Mouse (Mus musculus) midbrain, embryonic 12.5 days (tissue): Measurements from ENCODE around the gene Rhno1. TPM values are rescaled to one million over a fixed set of nuclear protein-coding genes. Genes with fewer than 3 reads are reported as not detected.
"Not testable (repeated sequence)": the region's sequence is repeated elsewhere in the genome, so short reads cannot be mapped to it uniquely, and the experiment has no call there.

Experiments
- ATAC-seq: fragments of 200-750 bp; cut with Nextera tagmentation; 2 replicates; pipeline ENCODE4 v1.8.0; 2017; ENCODE audit warnings: low read depth, moderate TSS enrichment, moderate library complexity; ENCODE audit not compliant: low FRiP score
- H3K27ac ChIP-seq: fragments of 300-500 bp; sonication (generic); replicated peaks from 2 replicates; pipeline ENCODE4 v1.5.1; 2016; ENCODE audit warnings: mild to moderate bottlenecking
- H3K27me3 ChIP-seq: fragments of 300-500 bp; sonication (generic); 2 replicates; pipeline ENCODE4 v1.6.1; 2016; ENCODE audit warnings: mild to moderate bottlenecking
- H3K36me3 ChIP-seq: fragments of 300-500 bp; sonication (generic); 2 replicates; pipeline ENCODE4 v1.6.1; 2016
- H3K4me1 ChIP-seq: fragments of 300-500 bp; sonication (generic); 2 replicates; pipeline ENCODE4 v1.6.1; 2016
- H3K4me2 ChIP-seq: fragments of 300-500 bp; sonication (generic); replicated peaks from 2 replicates; pipeline ENCODE4 v1.6.1; 2016; ENCODE audit warnings: mild to moderate bottlenecking, moderate library complexity
- H3K4me3 ChIP-seq: fragments of 300-500 bp; sonication (generic); 2 replicates; pipeline ENCODE4 v1.5.1; 2016; ENCODE audit warnings: mild to moderate bottlenecking
- H3K9ac ChIP-seq: fragments of 300-500 bp; sonication (generic); replicated peaks from 2 replicates; pipeline ENCODE4 v1.6.1; 2016; ENCODE audit warnings: mild to moderate bottlenecking, moderate library complexity
- H3K9me3 ChIP-seq: fragments of 300-500 bp; sonication (generic); 2 replicates; pipeline ENCODE4 v1.6.1; 2016; ENCODE audit warnings: mild to moderate bottlenecking
- WGBS: fragments of 180-500 bp; shearing (Covaris S2); methylation state at CpG from one replicate; pipeline ENCODE4 v1.1.7; 2016; 5-methylcytosine and 5-hydroxymethylcytosine counted together
- polyA plus RNA-seq: library from polyadenylated mRNA; unstranded; fragments of >200 nt; fragmentation: Nextera tagmentation; extraction: Ambion mirVana; gene quantifications from 2 replicates; pipeline ENCODE4 v1.2.1, GENCODE M21; 2016

Rhno1 gene
- polyA plus RNA-seq, 1 experiment from 2014 or later, result 171 TPM

DNA sequence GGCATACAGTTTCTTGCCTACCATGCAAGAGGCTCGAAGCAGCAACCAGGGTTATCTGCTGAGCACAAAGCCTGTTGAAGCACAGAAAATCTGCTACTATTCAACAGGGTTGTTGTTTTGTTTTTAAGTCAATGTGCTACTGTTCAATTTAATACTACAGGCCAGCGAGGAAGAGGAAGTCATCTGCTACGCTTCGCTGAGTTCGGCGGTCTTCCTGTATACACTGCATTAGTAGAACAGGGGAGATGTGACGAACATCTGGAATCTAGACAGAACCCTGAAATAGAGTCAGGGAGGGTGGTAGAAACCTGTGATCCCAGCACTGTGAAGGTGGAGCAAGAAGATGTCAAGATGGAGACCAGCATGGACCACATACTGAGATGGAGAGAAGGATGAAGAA is 21.0 kb upstream of the Rhno1 start:
- Histone ChIP-seq H3K9ac (no peak overlapping the region), H3K27ac (no peak overlapping the region), H3K4me3 (no peak overlapping the region), H3K36me3 (no peaks in the 10 kb centered on the region), H3K9me3 (no peaks in the 10 kb centered on the region), H3K4me2 (no peak overlapping the region), H3K27me3 (no peaks in the 10 kb centered on the region), H3K4me1 (0 out of 2 replicates have a peak, but pooled peaks cover 4% of the 10 kb centered on the region)
- WGBS, result 77% methylated on average over 7 of the region's 7 CpGs
- ATAC-seq, result no peak

DNA sequence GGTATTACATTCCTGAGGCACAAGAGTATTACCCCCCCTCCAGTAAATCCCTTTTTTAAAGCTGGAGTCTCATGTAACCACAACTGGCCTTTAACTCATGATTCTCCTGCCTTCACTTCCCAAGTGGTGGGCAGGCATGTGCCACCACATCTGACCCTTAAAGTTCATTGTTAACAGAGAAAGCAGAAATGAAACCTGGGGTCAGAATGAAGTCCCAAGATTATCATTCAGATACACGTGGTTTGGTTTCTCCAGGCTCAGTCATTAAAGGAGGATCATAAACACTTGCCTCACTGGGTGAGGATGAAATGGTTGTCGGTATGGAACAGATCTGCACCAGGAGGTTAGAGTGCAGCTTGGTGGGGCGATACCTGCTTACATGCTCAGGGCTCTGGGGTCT is 18.5 kb upstream of the Rhno1 start:
- ATAC-seq, result no peak
- Histone ChIP-seq H3K4me1 (no peaks in the 10 kb centered on the region), H3K4me2 (no peak overlapping the region), H3K27me3 (no peaks in the 10 kb centered on the region), H3K4me3 (no peak overlapping the region), H3K9ac (no peak overlapping the region), H3K36me3 (peaks cover 8% of the 10 kb centered on the region; the same call in 1 of the 2 replicates), H3K9me3 (no peaks in the 10 kb centered on the region), H3K27ac (no peak overlapping the region)
- WGBS, result 77% methylated on average over 3 of the region's 3 CpGs

DNA sequence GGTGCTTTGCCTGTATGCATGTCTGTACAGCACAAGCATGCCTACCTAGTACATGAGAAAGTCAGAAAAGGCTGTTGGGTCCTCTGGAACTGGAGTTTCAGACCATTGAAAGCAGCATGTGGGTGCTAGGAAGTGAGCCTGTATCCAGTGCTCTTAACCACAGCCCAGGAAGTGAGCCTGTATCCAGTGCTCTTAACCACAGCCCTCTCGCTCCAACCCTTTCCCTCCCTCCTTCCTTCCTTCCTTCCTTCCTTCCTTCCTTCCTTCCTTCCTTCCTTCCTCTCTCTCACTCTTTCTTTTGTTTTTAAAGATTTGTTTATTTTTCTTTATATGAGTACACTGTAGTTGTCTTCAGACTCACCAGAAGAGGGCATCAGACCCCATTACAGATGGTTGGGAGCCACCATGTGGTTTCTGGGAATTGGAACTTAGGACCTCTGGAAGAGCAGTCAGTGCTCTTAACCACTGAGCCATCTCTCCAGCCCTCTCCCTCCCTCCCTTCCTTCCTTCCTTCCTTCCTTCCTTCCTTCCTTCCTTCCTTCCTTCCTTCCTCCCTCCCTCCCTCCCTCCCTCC is 18.0 kb upstream of the Rhno1 start:
- H3K36me3 ChIP-seq, result peaks cover 11% of the 10 kb centered on the region; the same call in 1 of the 2 replicates
- WGBS, result 80% methylated on average over 1 of the region's 1 CpGs
- not testable (repeated sequence) for H3K9ac ChIP-seq, ATAC-seq, H3K27me3 ChIP-seq, H3K9me3 ChIP-seq, H3K27ac ChIP-seq, H3K4me2 ChIP-seq, H3K4me1 ChIP-seq, H3K4me3 ChIP-seq

DNA sequence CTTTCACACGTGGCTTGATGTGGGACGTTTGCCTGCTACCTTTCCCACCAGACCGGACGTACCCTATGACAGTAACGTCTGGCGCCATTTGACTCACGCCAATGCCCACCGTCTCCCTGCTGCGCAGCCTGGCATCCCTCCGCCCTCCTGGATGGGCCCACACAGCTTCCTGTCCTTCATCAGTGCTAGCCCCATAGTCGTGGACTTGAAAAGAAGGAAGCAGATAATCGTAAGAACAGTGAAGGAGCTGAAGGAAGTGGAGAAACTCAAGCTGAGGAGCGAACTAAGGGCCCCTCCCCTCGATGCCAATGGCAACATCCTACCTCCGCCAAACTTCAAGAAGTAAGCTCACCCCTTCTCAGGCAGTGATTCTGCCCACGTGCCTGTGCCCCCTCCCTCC is 16.9 kb upstream of the Rhno1 start:
- peaks cover 12% of the 10 kb centered on the region; the same call in 1 of the 2 replicates for H3K36me3 ChIP-seq
- 86% methylated on average over 16 of the region's 16 CpGs for WGBS
- H3K4me3 ChIP-seq, result no peak overlapping the region
- H3K4me2 ChIP-seq, result no peak overlapping the region
- H3K9ac ChIP-seq, result no peak overlapping the region
- H3K4me1 ChIP-seq, result peaks cover 7% of the 10 kb centered on the region
- H3K27me3 ChIP-seq, result no peaks in the 10 kb centered on the region
- H3K27ac ChIP-seq, result no peak overlapping the region
- no peaks in the 10 kb centered on the region for H3K9me3 ChIP-seq
- ATAC-seq, result no peak

DNA sequence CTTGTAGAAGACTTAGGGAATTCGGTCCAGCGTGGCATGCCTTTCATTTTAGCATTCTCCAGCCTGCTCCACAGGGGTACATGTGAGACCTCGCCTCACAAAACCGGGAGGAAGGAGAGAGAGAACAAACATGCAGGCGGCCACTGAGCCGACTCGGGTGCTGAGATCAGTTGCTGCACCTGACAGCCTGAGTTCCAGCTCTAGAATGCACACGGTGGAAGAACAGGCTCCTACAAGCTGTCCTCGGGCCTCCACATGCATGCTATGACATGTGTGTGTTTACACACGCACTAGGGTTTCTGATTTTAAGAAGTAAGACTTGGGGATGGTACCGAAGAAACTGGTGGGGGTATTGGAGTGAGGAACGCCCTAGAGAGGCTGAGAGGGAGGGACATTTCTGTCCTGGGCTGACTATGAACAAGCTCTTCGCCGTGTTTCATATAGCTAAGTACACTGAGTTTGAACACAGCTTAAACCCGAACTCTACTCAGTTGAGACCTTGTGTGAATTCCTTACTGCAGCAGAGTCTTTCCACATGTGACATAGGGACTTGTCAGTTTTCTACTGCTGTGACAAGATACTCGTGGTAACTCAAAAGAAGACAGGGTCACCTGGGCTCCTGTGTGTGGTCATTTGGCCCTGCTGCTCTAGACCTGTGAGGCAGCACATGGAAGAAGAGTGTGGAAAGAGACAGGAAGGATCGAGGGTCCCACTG is 13.8 kb upstream of the Rhno1 start:
- ATAC-seq, result no peak
- no peaks in the 10 kb centered on the region for H3K9me3 ChIP-seq
- H3K9ac ChIP-seq, result no peak overlapping the region
- H3K4me1 ChIP-seq, result peaks cover 14% of the 10 kb centered on the region
- 90% methylated on average over 17 of the region's 17 CpGs for WGBS
- H3K36me3 ChIP-seq, result peaks cover 43% of the 10 kb centered on the region
- no peak overlapping the region for H3K27ac ChIP-seq
- no peak overlapping the region for H3K4me2 ChIP-seq
- no peaks in the 10 kb centered on the region for H3K27me3 ChIP-seq
- H3K4me3 ChIP-seq, result no peak overlapping the region

DNA sequence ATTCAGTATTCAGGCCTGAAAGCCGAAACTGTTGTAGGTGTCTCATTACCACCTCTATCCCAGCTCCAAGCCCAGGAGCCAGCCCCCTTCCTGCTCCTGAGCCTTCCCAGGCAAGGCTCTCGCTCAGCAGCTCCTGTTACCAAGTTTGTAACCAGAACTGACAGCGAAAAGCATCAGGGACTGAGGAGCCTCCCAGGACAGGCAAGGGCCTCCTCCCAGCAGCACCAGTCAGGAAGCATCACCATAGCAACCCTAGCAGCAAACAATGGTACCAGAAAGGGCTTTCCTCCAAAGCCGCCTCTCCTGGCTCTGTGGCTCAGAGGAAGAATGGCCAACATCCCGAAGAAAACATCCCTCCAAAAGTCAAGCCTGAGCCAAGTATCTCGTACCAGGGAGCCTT is 12.5 kb upstream of the Rhno1 start, which contains the start of the genes Tex52 and Gm44596:
TSS of gene Tex52 (plus strand) at position 265 of the 400 bp plus-strand sequence.
TSS of gene Gm44596 (plus strand) at position 312 of the 400 bp plus-strand sequence.
- Histone ChIP-seq H3K4me2 (no peak within 1 kb of the TSS), H3K4me3 (no peak within 1 kb of the TSS), H3K36me3 (peaks cover 56% of the 10 kb centered on the region), H3K4me1 (peaks cover 14% of the 10 kb centered on the region), H3K27ac (peak within 1 kb of the TSS; percentile 50), H3K9ac (peak within 1 kb of the TSS; percentile 25), H3K9me3 (no peaks in the 10 kb centered on the region), H3K27me3 (no peaks in the 10 kb centered on the region)
- WGBS, result 7% methylated on average over 6 of the region's 6 CpGs
- peak; percentile 88 for ATAC-seq

DNA sequence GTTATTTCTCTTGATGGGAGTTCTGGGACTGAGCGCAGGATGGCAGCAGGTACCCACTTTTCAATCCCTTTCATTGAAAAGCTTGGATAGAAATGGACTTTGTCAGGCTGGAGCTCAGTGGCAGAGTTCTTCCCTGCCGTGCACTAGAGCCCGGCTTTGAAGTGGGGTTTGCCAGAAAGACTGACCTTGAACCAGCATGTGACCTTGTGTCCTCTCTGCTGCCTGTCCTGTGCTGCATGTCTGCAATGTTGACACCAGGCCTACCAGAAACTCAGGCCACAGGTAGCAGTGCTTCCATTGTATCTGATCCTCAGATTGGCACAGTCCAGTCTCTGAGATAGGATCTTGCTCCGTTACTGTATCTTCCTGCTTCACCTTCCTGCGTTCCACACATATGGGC is 7.3 kb upstream of the Rhno1 start:
- H3K9ac ChIP-seq, result no peak overlapping the region
- no peaks in the 10 kb centered on the region for H3K9me3 ChIP-seq
- H3K4me2 ChIP-seq, result no peak overlapping the region
- no peak overlapping the region for H3K27ac ChIP-seq
- H3K27me3 ChIP-seq, result no peaks in the 10 kb centered on the region
- H3K36me3 ChIP-seq, result peaks cover 89% of the 10 kb centered on the region
- H3K4me1 ChIP-seq, result peaks cover 13% of the 10 kb centered on the region
- H3K4me3 ChIP-seq, result no peak overlapping the region
- WGBS, result 94% methylated on average over 5 of the region's 5 CpGs
- ATAC-seq, result no peak

DNA sequence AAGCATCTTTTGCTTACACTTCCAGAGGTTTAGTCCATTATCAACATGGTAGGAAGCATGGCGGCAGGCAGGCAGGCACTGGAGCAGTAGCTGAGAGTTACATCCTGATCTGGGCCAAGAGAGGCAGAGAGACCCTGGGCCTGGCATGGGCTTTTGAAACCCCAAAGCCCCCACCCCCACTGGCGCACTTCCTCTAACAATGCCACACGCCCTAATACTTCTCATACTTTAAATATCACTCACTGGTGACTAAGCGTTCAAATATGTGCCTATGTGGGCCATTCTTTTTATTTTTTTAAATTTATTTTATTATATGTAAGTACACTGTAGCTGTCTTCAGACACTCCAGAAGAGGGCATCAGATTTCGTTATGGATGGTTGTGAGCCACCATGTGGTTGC is 3.8 kb upstream of the Rhno1 start:
- Histone ChIP-seq H3K4me3 (no peak overlapping the region), H3K27ac (no peak overlapping the region), H3K9me3 (no peaks in the 10 kb centered on the region), H3K4me1 (peaks cover 24% of the 10 kb centered on the region), H3K36me3 (peaks cover 57% of the 10 kb centered on the region), H3K4me2 (no peak overlapping the region), H3K9ac (no peak overlapping the region), H3K27me3 (no peaks in the 10 kb centered on the region)
- no peak for ATAC-seq
- WGBS, result 93% methylated on average over 5 of the region's 5 CpGs

DNA sequence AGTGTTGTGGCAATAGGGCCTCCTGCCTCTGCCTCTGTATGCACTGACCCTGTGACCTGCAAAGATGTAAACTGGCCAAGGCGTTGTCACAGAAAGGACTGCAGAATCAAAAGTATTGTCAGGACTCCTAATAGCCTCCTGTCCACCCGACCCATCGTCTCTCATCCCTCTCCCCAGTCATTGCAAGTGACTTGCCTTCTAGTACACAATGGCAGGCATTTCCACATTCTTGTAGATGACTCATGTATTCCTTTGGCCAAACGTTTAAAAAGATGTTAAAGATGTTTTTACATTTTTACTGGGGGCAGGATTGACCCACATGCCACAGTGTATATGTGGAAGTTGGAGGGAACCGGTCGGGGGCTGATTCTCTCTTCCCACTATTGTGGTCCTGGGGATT is 2.0 kb upstream of the Rhno1 start:
- H3K36me3 ChIP-seq, result peaks cover 39% of the 10 kb centered on the region
- no peaks in the 10 kb centered on the region for H3K9me3 ChIP-seq
- no peak overlapping the region; the same call in 1 of the 2 replicates for H3K9ac ChIP-seq
- WGBS, result 75% methylated on average over 6 of the region's 6 CpGs
- H3K4me3 ChIP-seq, result no peak overlapping the region
- no peak for ATAC-seq
- peaks cover 40% of the 10 kb centered on the region for H3K4me1 ChIP-seq
- no peak overlapping the region for H3K27ac ChIP-seq
- peak overlapping the region; percentile 19 for H3K4me2 ChIP-seq
- H3K27me3 ChIP-seq, result no peaks in the 10 kb centered on the region

DNA sequence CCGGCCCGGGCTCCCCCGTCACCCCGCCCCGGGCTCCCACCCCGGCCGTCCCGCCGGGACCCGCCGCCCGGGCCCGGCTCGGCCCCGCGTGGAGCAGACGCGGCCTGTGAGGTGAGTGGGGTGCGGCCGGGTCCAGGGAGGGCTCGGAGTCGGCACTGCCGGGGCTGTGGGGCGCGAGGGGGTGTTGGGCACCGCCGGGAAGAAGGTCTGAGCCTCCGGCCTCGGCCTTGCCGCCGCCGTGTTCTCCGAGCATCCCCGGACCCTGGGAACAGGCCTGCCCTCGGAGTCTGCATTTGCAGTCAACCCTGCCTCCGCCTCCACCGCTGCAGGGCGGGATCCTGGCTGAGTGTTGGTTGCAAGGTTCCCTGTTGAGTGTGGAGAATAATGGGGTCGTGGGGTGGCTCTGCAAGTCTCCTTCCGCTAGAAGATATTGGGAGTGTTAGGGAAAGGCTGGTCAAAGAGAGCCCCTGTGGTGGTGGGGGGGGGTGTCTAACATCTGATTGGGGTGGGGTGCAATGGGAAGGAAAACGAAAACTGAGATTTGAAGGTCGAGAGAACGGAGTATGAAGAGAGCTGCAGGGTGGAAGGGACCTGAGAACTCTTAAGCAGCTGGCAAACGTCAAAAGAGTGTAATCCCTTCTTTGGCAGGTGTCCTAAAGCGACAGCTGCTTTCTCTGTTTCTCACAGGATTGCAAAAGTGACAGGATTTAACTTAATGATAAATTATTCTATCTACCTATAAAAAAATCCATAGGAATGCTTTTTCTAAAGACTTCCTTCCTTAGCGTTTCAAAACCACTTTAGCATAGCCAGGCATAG is 505 bp upstream of the Rhno1 start:
- Histone ChIP-seq H3K27ac (peak overlapping the region; percentile 93), H3K27me3 (no peaks in the 10 kb centered on the region), H3K9me3 (no peaks in the 10 kb centered on the region), H3K4me2 (peak overlapping the region; percentile 91), H3K4me1 (peaks cover 41% of the 10 kb centered on the region), H3K9ac (peak overlapping the region; percentile 85), H3K4me3 (peak overlapping the region; percentile 79), H3K36me3 (peaks cover 32% of the 10 kb centered on the region)
- WGBS, result 1% methylated on average over 32 of the region's 46 CpGs
- no peak; the same call in 1 of the 2 replicates for ATAC-seq

DNA sequence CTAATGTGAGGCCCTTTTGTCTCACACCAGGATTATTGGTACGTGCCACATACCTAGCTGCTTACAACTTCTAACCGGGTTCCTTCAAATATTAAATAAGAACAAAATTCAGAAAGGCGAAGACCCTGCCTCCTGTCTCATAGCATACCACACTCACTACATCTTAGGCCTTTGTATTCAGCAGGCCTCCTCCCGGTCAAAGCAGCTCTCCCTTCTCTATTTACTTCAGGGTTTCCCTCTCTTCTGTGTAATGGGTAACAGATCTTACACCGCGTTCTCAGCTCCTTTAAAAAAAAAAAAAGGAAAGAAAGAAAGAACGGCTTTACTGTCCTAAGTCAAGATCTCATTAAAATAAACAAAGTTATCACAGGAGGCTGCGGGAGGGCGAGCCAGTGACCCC is 810 bp downstream of the Rhno1 start:
- H3K36me3 ChIP-seq, result peaks cover 32% of the 10 kb centered on the region
- H3K4me3 ChIP-seq, result peak overlapping the region; percentile 79
- no peak for ATAC-seq
- H3K4me1 ChIP-seq, result peaks cover 41% of the 10 kb centered on the region
- H3K9ac ChIP-seq, result peak overlapping the region; percentile 85
- H3K4me2 ChIP-seq, result peak overlapping the region; percentile 91
- WGBS, result 15% methylated on average over 9 of the region's 9 CpGs
- H3K9me3 ChIP-seq, result no peaks in the 10 kb centered on the region
- H3K27me3 ChIP-seq, result no peaks in the 10 kb centered on the region
- H3K27ac ChIP-seq, result peak overlapping the region; percentile 93

DNA sequence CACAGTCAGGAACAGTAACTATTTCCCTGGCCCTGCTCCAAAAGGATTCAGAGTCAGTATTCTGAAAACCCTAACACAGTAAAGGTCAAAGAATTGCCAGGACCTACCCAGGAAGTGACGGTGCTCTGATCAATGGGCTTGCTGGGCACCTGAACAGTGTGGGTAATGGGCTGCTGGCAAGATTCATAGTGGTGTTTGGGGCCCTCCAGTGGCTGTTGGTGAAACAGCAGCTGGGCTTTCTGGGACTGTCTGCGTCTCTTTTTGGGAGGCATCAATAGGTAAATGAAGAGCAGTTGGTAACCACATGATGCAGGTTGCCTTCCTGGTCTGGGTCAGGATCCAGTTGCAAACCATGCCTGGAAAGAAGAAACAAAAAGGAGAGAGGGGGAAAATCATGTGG is 3.7 kb downstream of the Rhno1 start:
- no peak overlapping the region for H3K4me3 ChIP-seq
- no peak overlapping the region for H3K27ac ChIP-seq
- no peak overlapping the region for H3K4me2 ChIP-seq
- H3K9ac ChIP-seq, result no peak overlapping the region
- no peaks in the 10 kb centered on the region for H3K9me3 ChIP-seq
- WGBS, result 24% methylated on average over 2 of the region's 2 CpGs
- no peak for ATAC-seq
- H3K27me3 ChIP-seq, result no peaks in the 10 kb centered on the region
- H3K36me3 ChIP-seq, result peaks cover 23% of the 10 kb centered on the region
- peaks cover 43% of the 10 kb centered on the region for H3K4me1 ChIP-seq
